Mouse (Mus musculus) MEL (cell line): Measurements from ENCODE around the gene Pom121.

Source experiments
- CTCF ChIP-seq, 3 experiments: IDR thresholded peaks in 2 of 3; conservative IDR thresholded peaks in 1 of 3; 2 replicates each; pipeline ENCODE4 v1.5.1; 2011 to 2012; ENCODE audit warnings: low read length in 3 of 3, low read depth in 2 of 3, mild to moderate bottlenecking in 2 of 3, improper control_type of control experiment in 1 of 3, inconsistent platforms in 1 of 3, mixed read lengths in 1 of 3, moderate library complexity in 1 of 3; ENCODE audit not compliant: control insufficient read depth in 1 of 3, insufficient read depth in 1 of 3, poor library complexity in 1 of 3, severe bottlenecking in 1 of 3
- ELF1 ChIP-seq: IDR thresholded peaks from 2 replicates; pipeline ENCODE4 v1.6.1; 2014; ENCODE audit warnings: low read depth, mild to moderate bottlenecking, inconsistent platforms, low read length, improper control_type of control experiment, moderate library complexity
- EP300 ChIP-seq, 2 experiments: IDR thresholded peaks; 2 replicates each; pipeline ENCODE4 v1.6.1; 2011; ENCODE audit warnings: improper control_type of control experiment in 2 of 2, low read length in 2 of 2, low read depth in 1 of 2, mild to moderate bottlenecking in 1 of 2
- ETS1 ChIP-seq: IDR thresholded peaks from 2 replicates; pipeline ENCODE4 v1.6.1; 2012; ENCODE audit warnings: low read depth, mild to moderate bottlenecking, inconsistent platforms, low read length, improper control_type of control experiment, moderate library complexity
- GABPA ChIP-seq: IDR thresholded peaks from 2 replicates; pipeline ENCODE4 v1.6.1; 2012; ENCODE audit warnings: low read depth, mild to moderate bottlenecking, inconsistent platforms, low read length, improper control_type of control experiment, moderate library complexity
- HCFC1 ChIP-seq: IDR thresholded peaks from 2 replicates; pipeline ENCODE4 v1.6.1; 2012; ENCODE audit warnings: low read depth, mild to moderate bottlenecking, inconsistent platforms, low read length, improper control_type of control experiment, moderate library complexity
- MAZ ChIP-seq: IDR thresholded peaks from 2 replicates; pipeline ENCODE4 v1.6.1; 2012; ENCODE audit warnings: low read depth, mild to moderate bottlenecking, inconsistent platforms, low read length, improper control_type of control experiment
- NELFE ChIP-seq: IDR thresholded peaks from 2 replicates; pipeline ENCODE4 v1.6.1; 2011; ENCODE audit warnings: low read depth, low read length, improper control_type of control experiment
- POLR2AphosphoS5 ChIP-seq: IDR thresholded peaks from 2 replicates; pipeline ENCODE4 v1.6.1; 2012; ENCODE audit warnings: low read depth, borderline replicate concordance, mild to moderate bottlenecking, inconsistent platforms, low read length, moderate library complexity, mixed read lengths
- RAD21 ChIP-seq: IDR thresholded peaks from 2 replicates; pipeline ENCODE4 v1.6.1; 2011; ENCODE audit warnings: mild to moderate bottlenecking, low read depth, low read length, improper control_type of control experiment
- TCF12 ChIP-seq: IDR thresholded peaks from 2 replicates; pipeline ENCODE4 v1.6.1; 2014; ENCODE audit warnings: low read depth, mild to moderate bottlenecking, inconsistent platforms, low read length, improper control_type of control experiment, moderate library complexity
- USF2 ChIP-seq, 2 experiments: IDR thresholded peaks; 2 replicates each; pipeline ENCODE4 v1.6.1; 2011 to 2012; ENCODE audit warnings: improper control_type of control experiment in 2 of 2, low read length in 2 of 2, borderline replicate concordance in 1 of 2, inconsistent platforms in 1 of 2, low read depth in 1 of 2, mild to moderate bottlenecking in 1 of 2; ENCODE audit not compliant: insufficient read depth in 1 of 2
- ZKSCAN1 ChIP-seq: IDR thresholded peaks from 2 replicates; pipeline ENCODE4 v1.6.1; 2012; ENCODE audit warnings: low read depth, mild to moderate bottlenecking, inconsistent platforms, low read length, improper control_type of control experiment, moderate library complexity

- TF ChIP-seq ELF1 = no peak
- no peak for TF ChIP-seq USF2 (IDR thresholded peaks at IDR 0.05; ENCODE audit: borderline replicate concordance in 1 of 2, insufficient read depth in 1 of 2, low read depth in 1 of 2, low read length in 2 of 2)
- TF ChIP-seq TCF12 = no peak
- TF ChIP-seq CTCF (IDR thresholded peaks at IDR 0.05 in 2 of 3, conservative IDR thresholded peaks at IDR 0.05 in 1 of 3; ENCODE audit: control insufficient read depth in 1 of 3, insufficient read depth in 1 of 3, low read depth in 2 of 3, low read length in 3 of 3, poor library complexity in 1 of 3, severe bottlenecking in 1 of 3) = no peak
- TF ChIP-seq GABPA = no peak
- TF ChIP-seq MAZ = no peak
- TF ChIP-seq HCFC1 = no peak
- no peak for TF ChIP-seq ETS1
- no peak for TF ChIP-seq ZKSCAN1
- no peak for TF ChIP-seq RAD21
- TF ChIP-seq POLR2AphosphoS5 = no peak
- no peak for TF ChIP-seq EP300 (IDR thresholded peaks at IDR 0.05; ENCODE audit: low read depth in 1 of 2, low read length in 2 of 2)
- no peak for TF ChIP-seq NELFE
Observed at GRCm38 (mm10) chr5:135357556-135357955, 36.8 kb downstream of the Pom121 start.
